Mouse (Mus musculus) lung, postnatal 14 days (tissue): ENCODE data around the gene Slc38a3.
A peak's percentile ranks its signal among the peaks of the same experiment; 100 is the strongest.

Source experiments
- DNase-seq: peaks from one replicate; pipeline ENCODE4 v3.0.0; 2021

Gene Slc38a3

DNA sequence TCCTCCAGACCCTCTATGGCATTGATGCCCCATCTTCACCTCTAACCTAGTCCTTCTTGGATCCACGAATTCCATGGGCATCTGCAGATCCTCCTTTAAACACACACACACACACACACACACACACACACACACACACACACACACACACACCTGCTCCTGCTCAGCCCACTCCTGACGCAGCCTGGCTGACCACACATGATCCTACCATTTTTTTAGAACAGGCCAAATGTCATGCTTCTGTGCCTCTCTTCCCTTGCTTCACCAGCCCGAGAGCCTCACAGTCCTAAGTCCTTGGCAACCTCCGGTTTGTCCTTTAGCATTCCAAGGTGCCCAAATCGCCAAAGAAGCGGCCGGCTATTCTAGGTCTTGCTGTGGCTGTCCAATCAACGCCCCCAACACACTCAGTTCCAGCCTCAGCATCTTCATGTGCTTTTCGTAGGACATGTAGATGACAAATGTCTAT, at the start of gene Slc38a3:
Gene Slc38a3, minus strand, starts transcription at position 51 of the 466 bp plus-strand sequence.
- no peak for DNase-seq

DNA sequence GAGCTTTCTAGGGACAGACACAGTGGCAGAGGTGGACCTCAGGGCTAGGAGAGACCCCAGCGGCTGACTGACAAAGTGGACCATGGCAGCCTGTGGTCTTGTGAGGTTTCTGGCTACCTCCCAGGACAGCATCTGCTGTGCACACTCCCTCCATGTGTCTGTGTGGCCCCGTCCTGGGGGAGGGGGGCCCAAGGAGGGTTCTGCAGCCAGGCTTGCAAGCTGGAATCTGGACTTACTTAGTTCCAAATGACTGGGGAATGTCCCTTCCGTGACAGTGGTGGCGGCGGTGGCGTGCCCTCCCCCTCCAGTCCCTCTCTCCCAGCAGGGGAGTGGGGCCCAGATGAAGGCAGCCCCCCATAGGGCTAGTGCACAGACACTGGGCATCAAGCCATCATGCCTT, 47.6 kb upstream of the Slc38a3 start:
- DNase-seq, result no peak

DNA sequence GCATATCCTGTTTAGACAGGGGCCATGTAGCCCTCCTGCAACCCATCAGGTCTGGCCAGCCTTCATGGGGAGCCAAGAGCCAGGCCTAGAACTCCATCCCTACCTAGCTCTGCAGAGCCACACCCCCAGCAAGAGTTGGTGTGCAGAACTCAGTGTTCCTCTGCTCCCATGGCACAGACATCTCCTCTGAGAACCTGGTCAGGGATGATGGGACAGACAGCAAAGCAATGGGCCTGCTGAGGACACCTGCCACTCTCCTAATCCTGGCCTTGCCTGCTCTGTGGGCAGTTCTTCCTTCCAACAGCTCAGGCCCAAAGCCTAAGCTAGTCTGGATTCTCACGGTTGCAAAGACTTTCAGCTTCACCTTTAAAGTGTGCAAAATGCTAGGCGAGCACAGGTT, 46.3 kb upstream of the Slc38a3 start:
- DNase-seq, result no peak

DNA sequence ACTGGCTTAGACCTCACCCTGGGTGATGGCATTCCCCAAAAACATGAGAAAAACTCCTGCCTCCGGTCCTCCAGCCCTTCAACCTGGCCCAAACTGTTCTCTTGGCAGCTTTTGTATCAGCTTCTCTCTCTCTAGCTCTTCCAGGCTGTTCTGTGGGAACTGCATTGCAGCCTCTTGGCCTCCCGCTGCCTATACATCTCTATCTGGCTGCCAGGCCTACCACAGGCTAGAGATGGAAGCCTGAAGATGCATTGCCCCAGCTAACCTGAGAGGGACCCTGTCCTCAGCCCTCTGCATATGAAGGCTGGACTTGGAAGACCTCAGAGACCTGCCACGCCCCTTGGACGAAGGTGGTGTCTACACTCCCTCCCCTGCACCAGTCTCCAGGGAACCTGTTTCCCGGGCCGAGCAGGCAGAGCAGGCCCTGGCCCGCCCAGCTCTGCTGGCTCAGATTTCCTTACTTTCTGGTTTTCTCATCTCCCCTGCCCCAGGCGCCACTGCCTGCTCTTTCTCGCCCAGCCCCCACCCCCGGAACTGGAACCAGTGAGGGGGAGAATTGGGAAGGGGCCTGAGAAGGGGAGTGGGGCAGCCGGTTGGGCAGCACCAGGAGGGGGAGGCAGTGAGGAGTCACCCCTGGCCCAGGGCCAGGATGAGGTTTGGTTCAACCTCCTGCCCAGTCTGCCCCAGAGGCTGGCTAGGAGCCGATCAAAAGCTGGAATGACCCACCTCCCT, 45.1 kb upstream of the Slc38a3 start:
- no peak for DNase-seq

DNA sequence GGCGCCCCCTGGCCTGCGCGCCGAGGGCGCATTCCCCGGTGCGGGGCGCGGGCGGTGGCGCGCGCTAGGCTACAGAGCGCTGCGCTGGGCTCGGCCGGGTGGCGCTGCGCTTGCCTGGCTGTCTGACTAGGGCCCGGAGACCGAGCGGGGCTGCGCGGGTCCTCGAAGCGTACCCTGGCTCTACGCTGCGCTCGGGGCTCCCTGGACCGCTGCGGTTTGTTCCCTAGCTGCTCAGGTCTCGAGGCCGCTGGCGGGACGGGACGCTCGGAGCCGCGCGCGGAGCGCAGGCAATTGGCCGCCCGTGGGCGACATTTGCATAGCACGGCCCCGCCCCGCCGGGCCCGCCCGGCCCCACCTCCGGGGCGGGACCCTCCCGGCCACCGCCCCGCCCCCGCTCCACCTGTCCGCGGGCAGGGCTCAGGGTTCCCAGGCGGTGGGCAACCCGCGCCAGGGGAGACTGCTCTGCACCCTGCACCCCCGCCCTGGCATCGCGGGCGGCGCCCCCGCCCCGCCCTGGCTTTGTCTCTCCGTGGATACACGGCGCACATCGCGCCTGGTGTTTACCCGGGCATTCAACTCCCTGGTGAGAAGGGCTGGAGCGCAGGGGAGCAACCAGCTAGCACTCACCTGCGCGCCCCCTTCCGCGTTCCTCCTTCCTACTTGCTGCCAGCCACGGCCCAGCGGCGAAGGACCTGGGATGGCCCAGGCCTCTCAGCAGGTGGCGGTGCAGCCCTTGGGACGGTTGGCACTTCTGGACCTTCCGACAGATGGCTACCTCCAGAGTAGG, 40.6 kb upstream of the Slc38a3 start, which contains the start of gene Sema3f:
Gene Sema3f, minus strand, starts transcription at position 779 of the 787 bp plus-strand sequence.
- DNase-seq, result peak; percentile 87

DNA sequence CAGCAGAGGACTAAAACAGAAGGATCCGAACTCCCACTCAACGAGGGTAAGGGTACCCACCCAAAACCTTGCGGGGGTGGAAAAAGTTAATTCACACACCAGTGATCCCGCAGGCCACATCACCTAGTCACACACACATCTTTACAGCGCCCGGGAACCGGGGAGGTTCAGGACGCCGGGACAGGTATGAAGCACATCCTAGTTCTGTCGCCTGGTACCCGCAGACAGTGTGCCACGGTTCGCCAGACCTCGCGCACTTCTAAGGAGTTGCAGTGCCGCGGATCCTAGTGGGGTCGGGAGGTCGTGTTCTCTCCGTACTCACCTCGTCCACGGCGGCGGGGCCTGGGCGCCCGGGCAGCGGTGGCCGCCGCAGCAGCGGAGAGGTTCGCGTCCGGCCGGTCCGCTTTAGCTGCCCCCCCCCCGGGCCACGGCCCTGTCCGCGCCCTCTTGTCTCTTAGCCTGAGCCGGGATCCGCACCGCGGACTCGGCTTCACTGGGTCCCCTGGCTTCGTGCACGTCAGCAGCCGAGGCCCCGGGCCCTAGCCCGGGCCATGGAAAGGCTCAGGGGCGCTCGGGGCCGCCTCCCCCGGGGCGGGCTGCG, 39.9 kb upstream of the Slc38a3 start:
- DNase-seq, result no peak

DNA sequence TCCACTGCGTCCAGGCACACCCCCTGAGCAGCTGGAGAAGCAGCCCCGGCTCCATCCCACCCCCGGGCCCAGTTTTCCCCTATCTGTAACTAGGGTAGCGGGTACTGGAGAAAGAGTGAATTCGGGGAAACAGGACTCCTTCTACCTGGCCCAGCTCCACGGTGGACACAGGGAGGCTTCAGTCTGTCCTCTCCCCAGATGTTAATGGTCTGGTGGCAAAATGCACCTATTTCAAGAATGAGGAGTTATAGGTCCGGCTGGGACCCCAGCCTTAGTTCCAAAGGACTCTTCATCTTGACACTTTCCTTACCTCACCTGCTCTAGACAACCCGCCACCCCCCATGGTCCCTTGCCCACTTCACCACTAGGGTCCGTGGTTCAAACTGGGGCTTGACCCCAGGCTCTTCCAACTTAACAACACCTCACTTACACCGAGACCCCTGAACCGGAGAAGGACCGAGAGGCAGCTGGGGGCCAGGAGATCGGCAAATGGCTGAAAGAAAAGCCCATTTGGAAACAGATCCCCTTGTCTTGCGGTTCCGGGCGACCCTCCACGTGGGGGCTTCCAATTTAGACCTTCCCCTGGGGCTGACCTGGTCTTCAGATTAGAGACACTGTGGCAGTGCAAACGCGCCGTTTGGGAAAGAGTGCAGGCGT, 39.2 kb upstream of the Slc38a3 start:
- DNase-seq, result no peak

DNA sequence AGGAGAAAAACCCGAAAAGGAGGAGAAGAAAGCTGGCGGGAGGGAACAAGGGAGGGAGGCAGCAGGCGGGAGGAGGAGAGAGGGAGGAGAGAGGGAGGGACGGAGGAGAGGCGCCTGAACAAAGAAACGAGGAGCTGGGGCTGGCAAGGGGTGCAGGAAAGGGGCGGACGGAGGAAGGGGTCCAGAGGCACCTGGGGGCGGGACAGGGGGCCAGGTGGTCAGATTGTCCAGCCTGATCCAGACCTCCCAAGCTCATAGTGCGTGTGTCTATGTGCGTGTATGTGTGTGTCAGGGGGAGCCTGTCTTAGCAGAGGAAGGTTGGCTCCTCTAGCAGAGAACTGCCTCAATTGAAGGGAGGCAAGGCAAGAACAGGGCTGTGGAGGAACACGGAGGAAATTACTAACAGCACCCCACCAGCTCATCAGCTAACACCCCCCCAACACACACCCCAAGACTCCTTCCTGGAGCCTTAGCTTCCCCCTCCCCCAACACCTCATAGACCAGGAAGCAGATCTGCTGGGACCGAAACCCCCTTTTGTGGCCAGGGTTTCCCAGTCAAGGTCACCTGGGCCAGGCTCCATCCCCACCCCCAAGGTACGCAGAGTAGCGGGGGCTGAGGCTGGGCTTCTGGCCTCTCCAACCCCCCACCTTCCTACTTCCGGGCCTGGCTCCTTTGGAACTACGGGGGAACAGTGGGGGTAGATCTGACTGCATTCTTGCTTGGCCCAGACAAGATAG, 38.5 kb upstream of the Slc38a3 start:
- DNase-seq, result no peak

DNA sequence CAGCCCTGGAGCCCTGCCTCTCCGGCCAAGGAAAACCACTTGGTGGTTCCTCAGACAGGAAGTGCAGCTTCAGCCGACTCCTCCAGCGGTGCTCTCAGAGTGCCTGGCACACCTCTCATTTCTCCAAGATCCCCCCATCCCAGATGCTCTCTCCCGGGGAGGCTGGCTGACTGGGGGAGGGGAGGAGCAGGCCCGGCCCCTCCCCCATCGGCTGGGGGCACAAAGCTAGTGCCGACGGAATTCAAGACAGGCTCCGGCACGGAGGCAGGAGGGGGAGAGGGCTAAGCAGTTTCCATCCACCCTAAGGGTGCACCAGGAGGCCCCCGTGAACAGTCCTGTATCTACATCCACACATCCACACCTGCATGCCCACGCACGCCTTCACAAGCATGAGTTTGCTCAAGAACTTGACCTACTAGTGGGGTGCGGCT, 37.5 kb upstream of the Slc38a3 start:
- no peak for DNase-seq

DNA sequence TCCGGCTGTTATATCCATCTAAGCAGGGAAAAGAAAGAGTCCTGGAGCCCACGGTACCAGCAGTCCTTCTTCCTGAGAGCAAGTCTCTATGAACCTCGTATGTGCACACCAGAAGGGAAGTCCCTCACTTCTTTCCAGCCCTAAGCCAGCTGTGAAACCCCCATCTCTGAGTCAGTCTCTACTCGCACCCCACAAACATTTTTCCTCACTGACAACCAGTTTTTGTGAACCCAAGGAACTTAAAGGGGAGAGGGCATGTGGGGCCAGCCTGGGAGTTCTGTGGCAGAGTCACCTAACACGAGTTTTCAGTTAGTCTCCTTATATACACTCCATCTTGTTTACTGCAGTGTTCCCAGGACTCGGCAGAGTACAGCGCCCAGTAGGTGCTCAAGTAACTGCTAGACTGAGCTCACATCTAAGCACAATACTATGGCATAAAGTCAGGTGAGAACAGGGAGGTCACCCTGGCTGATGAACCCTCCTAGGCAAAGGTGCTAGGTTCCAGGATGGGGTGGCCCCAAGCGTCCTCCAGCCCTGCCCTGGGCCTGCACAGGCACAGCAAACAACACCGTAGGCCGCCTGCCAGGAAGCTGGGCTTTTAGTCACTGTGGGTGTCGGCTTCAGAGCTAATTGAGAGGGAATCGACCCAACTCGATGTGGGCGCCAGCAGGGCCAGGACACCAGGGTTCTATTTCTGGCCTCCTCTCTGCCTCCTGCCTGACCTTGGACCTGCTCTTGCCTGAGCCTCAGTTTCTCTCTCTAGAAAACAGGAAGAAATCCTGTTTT, 34.2 kb upstream of the Slc38a3 start:
- DNase-seq, result peak; percentile 67

DNA sequence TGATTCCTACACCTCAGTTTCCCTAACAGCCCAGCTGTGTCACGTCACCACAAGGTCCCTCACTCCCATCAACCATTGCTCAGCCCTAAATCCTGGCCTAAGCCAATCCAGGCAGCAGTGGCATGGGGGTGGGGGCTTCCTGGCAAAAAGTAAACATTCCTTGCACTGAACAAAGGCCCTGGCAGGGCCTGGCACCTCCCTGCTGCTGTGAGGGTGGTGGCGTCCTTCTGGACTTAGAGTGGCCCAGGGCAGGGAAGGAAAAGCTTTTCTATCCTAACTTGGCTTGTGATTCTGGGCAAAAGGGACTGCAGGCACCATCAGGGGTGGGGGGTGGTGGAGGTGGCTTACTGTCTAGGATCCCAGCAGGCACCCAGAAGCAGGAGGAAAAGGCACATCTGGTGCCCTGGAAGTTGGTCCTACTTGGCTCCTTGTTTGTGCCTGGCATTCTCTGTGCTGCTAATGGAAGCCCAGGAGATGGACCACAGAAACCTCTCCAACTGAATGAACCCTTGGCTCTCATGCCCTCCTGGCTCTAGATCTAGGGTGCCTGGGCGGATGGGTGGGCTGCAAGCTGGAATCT, 33.4 kb upstream of the Slc38a3 start:
- peak; percentile 71 for DNase-seq

DNA sequence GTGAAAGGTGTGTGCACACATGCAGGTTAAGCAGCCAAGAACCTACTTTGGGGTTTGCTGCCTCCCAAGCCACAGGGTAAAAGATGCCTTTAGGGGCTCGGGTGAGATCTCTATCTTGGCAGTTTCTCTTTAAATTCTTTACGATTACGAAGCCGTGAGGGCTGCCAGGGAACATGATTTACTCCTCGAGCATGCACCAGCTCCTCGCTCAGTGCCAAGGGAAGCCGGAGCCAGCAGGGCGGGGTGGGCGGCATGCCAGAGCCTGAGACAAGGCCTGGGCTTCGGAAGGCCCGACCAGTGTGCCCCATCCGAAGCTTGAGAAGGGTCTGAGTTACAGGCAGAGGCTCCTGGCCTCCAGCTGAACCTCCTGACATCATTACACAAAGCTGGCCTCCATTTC, 32.3 kb upstream of the Slc38a3 start:
- peak; percentile 92 for DNase-seq

DNA sequence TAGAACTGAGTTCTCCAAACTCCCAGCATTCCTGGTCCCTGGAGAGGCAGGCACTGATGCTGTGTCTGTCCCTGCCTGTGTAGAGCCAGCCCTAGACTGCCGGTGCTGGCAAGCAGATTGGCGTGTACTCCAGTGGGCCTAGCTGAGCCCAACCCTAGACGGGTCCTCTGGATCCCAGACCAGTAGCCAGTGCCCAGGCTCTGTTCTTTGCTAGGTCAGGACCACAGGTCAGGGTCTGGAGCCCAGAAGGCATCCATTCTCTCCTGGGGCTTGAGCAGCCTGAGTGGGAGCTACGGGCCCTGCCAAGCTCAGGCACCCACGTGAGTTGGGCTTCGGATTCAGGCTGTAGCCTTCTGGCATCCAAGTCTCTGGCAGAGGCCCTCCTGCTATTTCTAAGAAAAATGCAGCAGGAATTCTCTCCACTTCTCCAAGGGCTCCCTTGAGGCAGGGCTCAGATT, 30.8 kb upstream of the Slc38a3 start:
- no peak for DNase-seq

DNA sequence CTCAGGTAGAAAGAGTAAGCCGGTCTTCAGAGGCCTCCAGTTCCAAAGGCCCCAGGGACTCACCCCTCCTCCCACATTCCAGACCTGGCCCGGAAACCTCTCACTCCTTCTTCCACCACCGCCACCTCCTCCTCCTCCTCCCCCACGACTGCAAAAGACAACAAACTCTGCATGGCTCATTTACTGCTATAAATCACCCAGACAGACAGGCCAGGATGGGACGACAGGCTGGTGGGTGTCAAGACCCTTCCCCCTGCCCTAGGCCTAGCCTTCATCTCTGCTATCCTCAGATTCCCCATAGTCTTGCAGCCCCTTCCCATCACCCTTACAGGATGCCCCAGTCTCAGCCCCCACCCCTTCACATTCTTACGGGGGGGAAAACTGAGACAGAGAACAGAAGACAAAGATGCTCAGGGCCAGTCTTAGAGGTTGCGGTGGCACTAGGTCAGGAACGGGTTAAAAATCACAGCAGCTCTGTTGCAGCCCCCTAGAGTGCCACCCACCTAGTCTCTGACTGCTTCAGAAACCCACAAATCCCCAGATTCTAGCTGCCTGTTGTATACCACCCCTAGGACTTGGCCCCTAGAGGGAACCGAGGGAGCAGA, 30.1 kb upstream of the Slc38a3 start:
- no peak for DNase-seq

DNA sequence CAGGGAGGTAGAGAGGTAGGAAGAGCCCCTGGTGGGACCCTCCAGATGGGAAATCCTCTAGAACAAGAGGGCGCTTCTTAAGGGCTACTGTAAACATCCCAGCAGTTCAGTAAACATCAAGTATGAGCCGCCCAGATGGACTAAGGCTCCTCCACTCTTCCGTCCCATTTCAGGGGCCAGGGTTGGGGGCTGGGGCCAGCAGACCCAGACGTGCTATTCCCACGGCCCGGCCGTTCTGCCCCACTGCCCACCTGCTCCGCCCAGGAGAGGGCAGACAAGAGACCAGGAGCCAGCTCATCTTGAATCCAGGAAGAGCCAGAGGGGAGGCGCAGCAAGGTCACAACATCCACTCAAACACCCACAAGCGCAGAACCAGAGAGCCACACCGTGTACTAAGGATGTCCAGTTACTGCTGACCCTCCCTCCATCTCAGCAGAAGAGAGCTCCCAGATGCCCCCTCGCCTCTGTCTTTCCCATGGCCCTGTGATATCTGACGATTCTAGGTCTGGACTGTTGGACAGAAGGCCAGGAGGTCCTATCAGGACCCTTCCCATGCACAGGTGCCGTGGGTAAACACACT, 29.4 kb upstream of the Slc38a3 start:
- DNase-seq, result no peak

DNA sequence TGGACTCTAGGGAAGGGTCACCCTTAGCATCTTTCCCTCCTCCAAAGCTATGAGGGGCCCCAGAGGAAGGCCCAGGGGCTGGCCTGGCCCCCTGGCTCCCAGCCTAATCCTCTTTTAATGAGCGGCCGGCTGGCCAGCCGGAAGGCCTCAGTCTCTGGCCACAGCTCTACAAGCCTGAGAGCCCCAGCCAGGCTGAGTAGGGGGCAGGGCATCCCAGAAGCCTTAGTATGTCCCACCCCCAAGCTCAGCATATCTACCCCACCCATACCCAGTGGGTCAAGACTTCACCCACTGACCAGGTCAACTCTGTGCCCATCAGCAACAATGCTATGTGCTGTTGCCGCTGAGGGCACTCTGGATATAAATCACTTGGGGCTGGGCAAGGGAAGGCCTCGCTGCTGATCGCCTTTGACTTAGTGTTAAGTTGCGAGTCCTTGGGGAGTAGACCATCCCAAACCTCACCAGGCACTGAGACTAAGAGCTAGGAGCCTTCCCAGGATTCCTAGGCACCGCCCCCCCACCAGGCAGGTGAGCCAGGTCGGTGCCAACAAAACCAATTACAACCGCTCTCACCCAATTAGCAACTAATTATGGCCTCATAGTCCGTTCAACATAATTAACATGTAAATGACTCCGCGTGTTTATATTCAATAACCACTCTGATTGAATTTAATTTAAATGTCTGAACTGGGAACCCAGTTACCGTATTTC, 28.6 kb upstream of the Slc38a3 start:
- no peak for DNase-seq

DNA sequence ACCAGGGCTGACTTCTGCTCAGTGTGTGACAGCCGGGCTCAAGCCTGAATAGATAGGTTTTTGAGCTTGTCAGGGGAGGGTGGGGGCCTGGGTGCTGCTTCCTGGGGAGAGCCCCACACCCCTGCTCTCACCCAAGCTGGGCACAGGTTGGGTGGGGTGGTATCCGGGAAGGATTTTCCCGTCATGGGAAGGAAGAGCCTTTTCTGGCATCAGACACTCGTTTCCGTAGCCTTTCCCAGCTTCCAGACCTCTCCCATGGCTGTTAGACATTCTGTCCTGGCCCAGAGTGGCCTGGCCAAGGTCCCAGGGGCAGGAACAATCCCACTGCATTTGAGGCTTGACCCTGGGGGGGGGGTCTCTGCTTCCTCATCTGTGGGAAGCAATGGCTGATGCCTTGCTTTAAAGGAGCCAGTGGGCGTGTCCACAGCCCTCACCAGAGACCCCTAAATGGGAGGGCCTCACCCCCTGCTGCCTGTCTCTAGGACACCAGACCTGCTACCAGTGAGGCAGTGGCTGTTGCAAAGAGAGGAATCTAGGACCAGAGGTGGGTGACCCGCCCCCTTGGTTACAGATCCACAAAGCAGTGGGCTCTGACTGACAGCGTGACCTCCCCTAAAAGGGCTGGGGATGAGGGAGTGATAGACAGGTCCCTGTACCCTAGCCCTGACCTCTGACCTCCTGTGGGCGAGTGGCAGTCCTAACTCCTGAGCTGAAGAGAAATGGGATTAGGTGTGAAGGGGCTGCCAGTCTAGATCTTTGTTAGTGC, 27.7 kb upstream of the Slc38a3 start:
- DNase-seq, result peak; percentile 59

DNA sequence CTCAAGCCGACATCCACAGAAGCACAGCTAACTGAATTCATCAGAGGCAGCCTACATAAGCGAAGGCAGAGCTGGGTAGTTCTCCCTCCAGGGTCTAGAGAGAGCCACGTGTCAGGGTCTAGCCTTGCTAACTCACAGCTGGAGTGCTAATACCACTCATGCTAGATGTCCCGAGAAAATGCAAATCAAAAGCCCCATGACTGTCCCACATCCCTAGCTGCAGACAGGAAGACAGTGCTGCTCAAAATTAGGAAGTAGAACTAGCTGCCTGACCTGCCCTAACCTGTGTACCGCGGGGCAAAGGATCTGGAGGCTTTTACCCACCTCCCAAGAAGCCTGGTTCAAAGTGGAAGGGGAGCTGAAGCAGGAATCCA, 26.8 kb upstream of the Slc38a3 start:
- no peak for DNase-seq
